Mouse (Mus musculus): ENCODE measurements around the gene Magea10. TPM values are rescaled to one million over a fixed set of nuclear protein-coding genes. Genes with fewer than 3 reads are reported as not detected.

Gene Magea10
- polyA plus RNA-seq (2014; fragmentation: Nextera tagmentation; extraction: Ambion mirVana), result not detected in 2 replicates

- H3K4me3 ChIP-seq (ENCODE audit: low read depth, low read length), result no peak within 1 kb of the TSS
- no peaks in the 10 kb centered on the region for H3K9me3 ChIP-seq (ENCODE audit: control insufficient read depth, low read length)
- no peak within 1 kb of the TSS for H3K27ac ChIP-seq (ENCODE audit: low read depth, low read length)
- ATAC-seq (ENCODE audit: low read depth), result no peak
- no peaks in the 10 kb centered on the region for H3K4me1 ChIP-seq (ENCODE audit: control insufficient read depth, insufficient read depth, low read length)
- no peak within 1 kb of the TSS for H3K9ac ChIP-seq (replicated peaks; ENCODE audit: low read depth, low read length)
- no peaks in the 10 kb centered on the region for H3K27me3 ChIP-seq (ENCODE audit: control insufficient read depth, insufficient read depth, low read length)
- H3K36me3 ChIP-seq (ENCODE audit: control insufficient read depth, insufficient read depth, low read length), result no peaks in the 10 kb centered on the region
- no peak within 1 kb of the TSS for H3K4me2 ChIP-seq (ENCODE audit: low read depth, low read length)
- WGBS, result 95% methylated on average over 6 of the region's 6 CpGs
These were observed at the start of gene Magea10 for GRCm38 (mm10) chrX:72386758-72387157. Gene Magea10, minus strand, starts transcription at chrX:72386858.

- WGBS, result 83% methylated on average over 1 of the region's 1 CpGs
These were observed 4.7 kb downstream of the Magea10 start for GRCm38 (mm10) chrX:72381972-72382371.

More at GRCm38 (mm10) chrX:72381972-72382371, 4.7 kb downstream of the Magea10 start:
- Histone ChIP-seq H3K36me3 (ENCODE audit: control insufficient read depth, insufficient read depth, low read length) (no peaks in the 10 kb centered on the region), H3K27ac (ENCODE audit: low read depth, low read length) (no peak overlapping the region), H3K4me2 (ENCODE audit: low read depth, low read length) (no peak overlapping the region), H3K9me3 (ENCODE audit: control insufficient read depth, low read length) (no peaks in the 10 kb centered on the region), H3K27me3 (ENCODE audit: control insufficient read depth, insufficient read depth, low read length) (no peaks in the 10 kb centered on the region), H3K4me3 (ENCODE audit: low read depth, low read length) (no peak overlapping the region), H3K4me1 (ENCODE audit: control insufficient read depth, insufficient read depth, low read length) (no peaks in the 10 kb centered on the region), H3K9ac (replicated peaks; ENCODE audit: low read depth, low read length) (no peak overlapping the region)
- no peak for ATAC-seq (ENCODE audit: low read depth)

Other genes with a start within 250 kb of the Magea10 start
- gene Magea4, start 164.8 kb downstream of the Magea10 start, polyA plus RNA-seq (2014; fragmentation: Nextera tagmentation; extraction: Ambion mirVana), result not detected in 2 replicates
- gene Gabre, start 112.1 kb downstream of the Magea10 start, polyA plus RNA-seq (2014; fragmentation: Nextera tagmentation; extraction: Ambion mirVana), result 0.55 and 0.71 TPM in 2 replicates

Data from neural tube, embryonic 14.5 days (tissue).